Mouse (Mus musculus) urinary bladder, postnatal 36 days (tissue): ENCODE measurements around the gene Naa15.
"Not testable (repeated sequence)": the region's sequence is repeated elsewhere in the genome, so short reads cannot be mapped to it uniquely, and the experiment has no call there.

Experiments used
- DNase-seq, 2 experiments: peaks; one replicate each; pipeline ENCODE4 v3.0.0; 2022; ENCODE audit warnings: low spot score in 2 of 2, mixed read lengths in 1 of 2

Naa15 gene

GRCm38 (mm10) chr3:51434364-51434763 lies 19.4 kb downstream of the Naa15 start:
- DNase-seq: not testable (repeated sequence)

GRCm38 (mm10) chr3:51434871-51435595 lies 20.1 kb downstream of the Naa15 start:
- no peak for DNase-seq

GRCm38 (mm10) chr3:51468530-51468929 lies 53.6 kb downstream of the Naa15 start:
- no peak for DNase-seq

GRCm38 (mm10) chr3:51475706-51476105 lies 60.8 kb downstream of the Naa15 start:
- no peak for DNase-seq

- no peak for DNase-seq
Measured at GRCm38 (mm10) chr3:51479893-51480292, 64.9 kb downstream of the Naa15 start.

GRCm38 (mm10) chr3:51481059-51481458 lies 66.1 kb downstream of the Naa15 start:
- DNase-seq: peak in 1 of 2 experiments; percentile 40

GRCm38 (mm10) chr3:51481881-51482280 lies 66.9 kb downstream of the Naa15 start:
- no peak for DNase-seq

GRCm38 (mm10) chr3:51482781-51483180 lies 67.8 kb downstream of the Naa15 start:
- no peak for DNase-seq

- DNase-seq: peak; percentile 95 to 96
Measured at GRCm38 (mm10) chr3:51483741-51484359, 68.9 kb downstream of the Naa15 start, which contains the start of gene Rab33b. Gene Rab33b (plus strand): TSS chr3:51483920.

- DNase-seq: no peak
Measured at GRCm38 (mm10) chr3:51484370-51484769, 69.4 kb downstream of the Naa15 start.

- DNase-seq: no peak
Measured at GRCm38 (mm10) chr3:51485347-51485746, 70.4 kb downstream of the Naa15 start.

GRCm38 (mm10) chr3:51486491-51487195 lies 71.7 kb downstream of the Naa15 start:
- DNase-seq: no peak

- no peak for DNase-seq
Measured at GRCm38 (mm10) chr3:51490088-51490753, 75.3 kb downstream of the Naa15 start.

- peak in 1 of 2 experiments; percentile 37 for DNase-seq
Measured at GRCm38 (mm10) chr3:51493272-51493838, 78.4 kb downstream of the Naa15 start.

GRCm38 (mm10) chr3:51494466-51494865 lies 79.5 kb downstream of the Naa15 start:
- no peak for DNase-seq

GRCm38 (mm10) chr3:51495646-51496045 lies 80.7 kb downstream of the Naa15 start:
- no peak for DNase-seq

GRCm38 (mm10) chr3:51497978-51498377 lies 83.0 kb downstream of the Naa15 start:
- DNase-seq: no peak

GRCm38 (mm10) chr3:51498659-51499058 lies 83.7 kb downstream of the Naa15 start:
- DNase-seq: no peak

GRCm38 (mm10) chr3:51499876-51500275 lies 84.9 kb downstream of the Naa15 start:
- peak; percentile 32 to 58 for DNase-seq

- DNase-seq: no peak
Measured at GRCm38 (mm10) chr3:51504385-51504952, 89.5 kb downstream of the Naa15 start.

- no peak for DNase-seq
Measured at GRCm38 (mm10) chr3:51505465-51505864, 90.5 kb downstream of the Naa15 start.
